Mouse (Mus musculus) bone marrow, adult 2 months (tissue): ENCODE measurements around the gene Rtl3. TPM values are rescaled to one million over a fixed set of nuclear protein-coding genes. Genes with fewer than 3 reads are reported as not detected.

Experiments used
- H3K27ac ChIP-seq: fragments of 200-500 bp; 2 replicates; pipeline ENCODE4 v1.5.1; 2012; ENCODE audit warnings: low read depth, mild to moderate bottlenecking, control low read depth, inconsistent platforms, low read length; ENCODE audit not compliant: control insufficient read depth, poor library complexity, insufficient read depth
- H3K4me1 ChIP-seq: fragments of 200-500 bp; 2 replicates; pipeline ENCODE4 v1.6.1; 2011; ENCODE audit warnings: low read length; ENCODE audit not compliant: control insufficient read depth, insufficient read depth
- H3K4me3 ChIP-seq: fragments of 200-500 bp; replicated peaks from 2 replicates; pipeline ENCODE3; 2011; ENCODE audit warnings: mild to moderate bottlenecking, low read depth, low read length, control low read depth; ENCODE audit not compliant: control insufficient read depth
- CTCF ChIP-seq: fragments of 200-500 bp; IDR thresholded peaks from 2 replicates; pipeline ENCODE4 v1.5.1; 2011; ENCODE audit warnings: low read length, control low read depth; ENCODE audit not compliant: control insufficient read depth, insufficient read depth
- POLR2A ChIP-seq: fragments of 200-500 bp; IDR thresholded peaks from 2 replicates; pipeline ENCODE4 v1.6.1; 2011; ENCODE audit warnings: low read depth, mild to moderate bottlenecking, control low read depth, low read length, borderline replicate concordance; ENCODE audit not compliant: control insufficient read depth
- WGBS: fragments of 180-500 bp; shearing (Covaris S2); methylation state at CpG from one replicate; pipeline ENCODE4 v1.1.7; 2018; 5-methylcytosine and 5-hydroxymethylcytosine counted together
- polyA plus RNA-seq: library from polyadenylated mRNA; stranded (reverse); fragments of >200 nt; gene quantifications from 2 replicates; pipeline ENCODE4 v1.2.4, GENCODE M21; 2011; ENCODE audit warnings: low replicate concordance; ENCODE audit not compliant: missing spikeins, insufficient read depth, insufficient read length

Gene Rtl3
- polyA plus RNA-seq, 1 experiment: not detected

- Histone ChIP-seq H3K27ac (no peak overlapping the region), H3K4me3 (no peak overlapping the region), H3K4me1 (no peaks in the 10 kb centered on the region)
- WGBS: 73% methylated on average over 2 of the region's 2 CpGs
- TF ChIP-seq POLR2A: no peak
- no peak for TF ChIP-seq CTCF
Measured at GRCm38 (mm10) chrX:106804387-106804786, 36.1 kb downstream of the Rtl3 start.

- Histone ChIP-seq H3K4me1 (no peaks in the 10 kb centered on the region), H3K4me3 (no peak overlapping the region), H3K27ac (no peak overlapping the region)
- WGBS: 2% methylated on average over 2 of the region's 2 CpGs
- TF ChIP-seq POLR2A (no peak), CTCF (no peak)
Measured at GRCm38 (mm10) chrX:106794686-106795085, 45.8 kb downstream of the Rtl3 start.

Other genes starting within 250 kb of the Rtl3 start
- gene Cysltr1, start 237.0 kb downstream of the Rtl3 start, polyA plus RNA-seq: 1.4 TPM in 1 of 2 replicates, not detected in the other
- 1.0 TPM in 1 of 2 replicates, not detected in the other for gene Lpar4, start 80.0 kb upstream of the Rtl3 start, polyA plus RNA-seq
- gene P2ry10, start 247.8 kb upstream of the Rtl3 start, polyA plus RNA-seq: 2.4 and 3.1 TPM in 2 replicates